Mouse (Mus musculus) E14TG2a.4 (cell line): ENCODE data around the gene Dhx34.

Experiments used
- H3K27me3 ChIP-seq: 2 replicates; pipeline ENCODE4 v1.6.1; 2014; ENCODE audit warnings: low read length, control low read depth; ENCODE audit not compliant: insufficient read depth
- H3K36me3 ChIP-seq: 2 replicates; pipeline ENCODE4 v1.6.1; 2014; ENCODE audit warnings: low read length, control low read depth; ENCODE audit not compliant: insufficient read depth
- H3K4me1 ChIP-seq: replicated peaks from 2 replicates; pipeline ENCODE4 v1.6.1; 2014; ENCODE audit warnings: low read depth, low read length, control low read depth
- H3K4me3 ChIP-seq: replicated peaks from 2 replicates; pipeline ENCODE4 v1.5.1; 2014; ENCODE audit warnings: mild to moderate bottlenecking, low read length
- H3K9me3 ChIP-seq: 2 replicates; pipeline ENCODE4 v1.6.1; 2014; ENCODE audit warnings: low read length, control low read depth
- CTCF ChIP-seq: conservative IDR thresholded peaks from 2 replicates; pipeline ENCODE4 v1.5.1; 2014; ENCODE audit warnings: low read length
- NANOG ChIP-seq: IDR thresholded peaks from 2 replicates; pipeline ENCODE4 v1.6.1; 2014; ENCODE audit warnings: borderline replicate concordance, low read length, mixed read lengths
- POU5F1 ChIP-seq: IDR thresholded peaks from 2 replicates; pipeline ENCODE4 v1.6.1; 2014; ENCODE audit warnings: low read length, borderline replicate concordance

Gene Dhx34

DNA sequence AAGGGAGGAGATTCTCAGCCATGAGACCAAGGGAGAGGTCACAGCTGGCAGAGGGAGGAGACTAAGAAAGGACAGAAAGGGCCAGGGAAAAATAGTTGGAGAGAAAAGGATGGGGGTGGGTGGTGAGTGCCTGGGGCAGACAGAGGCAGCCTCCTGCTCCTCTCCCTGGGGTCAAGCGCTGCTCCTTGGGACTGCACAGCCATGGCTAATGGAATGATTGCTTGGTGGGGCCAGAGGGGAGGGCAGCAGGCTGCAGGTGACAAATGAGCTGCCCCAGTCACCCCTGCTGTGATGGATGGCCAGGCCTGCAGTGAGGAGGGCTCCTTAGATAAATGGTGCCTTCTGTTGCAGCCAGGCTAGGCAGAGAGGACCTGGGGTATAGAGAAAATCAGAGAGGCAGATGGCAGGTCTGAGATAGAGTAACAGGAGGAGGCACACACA, 49.7 kb downstream of the Dhx34 start:
- no peaks in the 10 kb centered on the region for H3K36me3 ChIP-seq
- H3K27me3 ChIP-seq: peaks cover 70% of the 10 kb centered on the region
- no peak overlapping the region for H3K4me3 ChIP-seq
- TF ChIP-seq NANOG: no peak
- no peak for TF ChIP-seq POU5F1
- TF ChIP-seq CTCF: no peak
- peaks cover 21% of the 10 kb centered on the region for H3K4me1 ChIP-seq
- peaks cover 4% of the 10 kb centered on the region; the same call in 1 of the 2 replicates for H3K9me3 ChIP-seq

DNA sequence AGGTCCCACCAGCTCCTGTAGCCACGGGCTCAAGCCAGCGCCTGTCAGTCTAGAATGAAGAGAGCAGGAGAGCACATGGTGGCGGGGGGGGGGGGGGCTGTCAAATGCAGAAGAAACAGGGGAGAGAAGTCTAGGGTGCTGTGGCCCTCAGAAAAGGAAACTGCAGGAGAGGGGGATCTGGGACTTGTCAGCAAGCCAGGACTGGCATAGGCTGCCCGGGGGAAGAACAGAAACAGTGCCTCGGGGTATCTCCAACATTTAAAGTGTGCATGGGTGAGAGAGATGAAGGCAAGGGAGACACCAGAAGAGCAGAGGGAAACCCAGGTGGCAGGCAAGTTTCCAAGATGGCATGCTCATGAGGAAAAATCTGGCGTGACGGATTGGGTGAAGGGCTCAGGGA, 59.8 kb downstream of the Dhx34 start:
- no peaks in the 10 kb centered on the region for H3K36me3 ChIP-seq
- no peaks in the 10 kb centered on the region for H3K9me3 ChIP-seq
- H3K4me1 ChIP-seq: peaks cover 30% of the 10 kb centered on the region
- TF ChIP-seq CTCF: no peak
- TF ChIP-seq POU5F1: no peak
- no peak for TF ChIP-seq NANOG
- no peak overlapping the region for H3K4me3 ChIP-seq
- peaks cover 46% of the 10 kb centered on the region for H3K27me3 ChIP-seq

DNA sequence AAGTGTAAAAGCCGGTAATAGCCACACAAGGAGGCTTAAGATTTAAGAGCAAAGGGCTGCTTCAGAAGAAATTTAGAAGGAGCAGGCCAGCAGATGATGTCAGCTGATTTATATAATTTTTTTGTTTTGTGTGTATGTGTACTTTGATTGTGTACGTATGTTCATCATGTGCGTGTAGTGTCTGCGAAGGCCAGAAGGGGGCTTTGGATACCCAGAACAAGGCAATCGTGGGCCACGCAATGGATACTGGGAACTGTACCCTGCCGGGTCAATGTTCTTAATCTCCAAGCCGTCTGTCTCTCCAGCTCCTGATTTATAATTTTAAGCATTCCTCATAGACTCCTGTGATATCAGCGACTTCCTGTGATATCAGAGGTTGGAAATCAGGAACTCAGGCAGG, 60.5 kb downstream of the Dhx34 start:
- Histone ChIP-seq H3K4me1 (peaks cover 30% of the 10 kb centered on the region), H3K4me3 (no peak overlapping the region), H3K36me3 (no peaks in the 10 kb centered on the region), H3K27me3 (peaks cover 48% of the 10 kb centered on the region), H3K9me3 (no peaks in the 10 kb centered on the region)
- no peak for TF ChIP-seq POU5F1
- TF ChIP-seq CTCF: peak; percentile 40

DNA sequence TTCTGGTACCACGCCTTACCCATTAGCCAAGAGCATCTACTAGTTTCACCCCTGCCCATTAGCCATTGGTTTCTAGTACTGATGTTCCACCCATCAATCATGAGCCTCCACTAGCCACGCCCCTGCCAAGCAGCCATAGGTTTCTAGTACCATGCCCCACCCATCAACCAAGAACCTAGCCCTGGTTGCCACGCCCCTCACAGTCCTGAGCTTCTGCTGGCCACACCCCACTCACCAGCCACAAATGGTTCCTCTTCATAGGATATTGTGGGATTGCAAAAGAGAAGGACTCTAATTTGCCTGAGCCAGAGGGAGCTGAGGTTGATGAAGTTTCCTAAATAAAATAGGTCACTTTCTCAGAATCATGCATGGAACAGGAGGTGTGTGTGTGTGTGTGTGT, 61.1 kb downstream of the Dhx34 start:
- H3K4me1 ChIP-seq: peaks cover 30% of the 10 kb centered on the region
- H3K9me3 ChIP-seq: no peaks in the 10 kb centered on the region
- TF ChIP-seq NANOG: no peak
- no peak for TF ChIP-seq POU5F1
- no peak for TF ChIP-seq CTCF

DNA sequence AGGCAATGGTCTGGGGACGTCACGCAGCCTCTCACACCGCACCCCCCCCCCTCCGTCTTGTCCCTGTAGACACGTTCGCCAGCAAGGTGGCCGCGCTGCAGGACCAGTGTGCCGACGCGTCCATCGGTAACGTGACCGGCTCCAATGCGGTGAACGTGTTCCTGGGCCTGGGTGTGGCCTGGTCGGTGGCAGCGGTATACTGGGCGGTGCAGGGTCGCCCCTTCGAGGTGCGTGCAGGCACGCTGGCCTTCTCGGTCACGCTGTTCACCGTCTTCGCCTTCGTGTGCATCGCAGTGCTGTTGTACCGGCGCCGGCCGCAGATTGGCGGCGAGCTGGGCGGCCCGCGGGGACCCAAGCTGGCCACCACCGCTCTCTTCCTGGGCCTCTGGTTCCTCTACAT, 63.1 kb downstream of the Dhx34 start:
- Histone ChIP-seq H3K36me3 (no peaks in the 10 kb centered on the region), H3K4me1 (peaks cover 30% of the 10 kb centered on the region), H3K4me3 (peak overlapping the region; percentile 71), H3K9me3 (no peaks in the 10 kb centered on the region), H3K27me3 (peaks cover 37% of the 10 kb centered on the region)
- no peak for TF ChIP-seq NANOG
- no peak for TF ChIP-seq CTCF
- TF ChIP-seq POU5F1: no peak

More for the DNA sequence above, 61.1 kb downstream of the Dhx34 start:
- Histone ChIP-seq H3K36me3 (no peaks in the 10 kb centered on the region), H3K4me3 (no peak overlapping the region), H3K27me3 (peaks cover 48% of the 10 kb centered on the region)

DNA sequence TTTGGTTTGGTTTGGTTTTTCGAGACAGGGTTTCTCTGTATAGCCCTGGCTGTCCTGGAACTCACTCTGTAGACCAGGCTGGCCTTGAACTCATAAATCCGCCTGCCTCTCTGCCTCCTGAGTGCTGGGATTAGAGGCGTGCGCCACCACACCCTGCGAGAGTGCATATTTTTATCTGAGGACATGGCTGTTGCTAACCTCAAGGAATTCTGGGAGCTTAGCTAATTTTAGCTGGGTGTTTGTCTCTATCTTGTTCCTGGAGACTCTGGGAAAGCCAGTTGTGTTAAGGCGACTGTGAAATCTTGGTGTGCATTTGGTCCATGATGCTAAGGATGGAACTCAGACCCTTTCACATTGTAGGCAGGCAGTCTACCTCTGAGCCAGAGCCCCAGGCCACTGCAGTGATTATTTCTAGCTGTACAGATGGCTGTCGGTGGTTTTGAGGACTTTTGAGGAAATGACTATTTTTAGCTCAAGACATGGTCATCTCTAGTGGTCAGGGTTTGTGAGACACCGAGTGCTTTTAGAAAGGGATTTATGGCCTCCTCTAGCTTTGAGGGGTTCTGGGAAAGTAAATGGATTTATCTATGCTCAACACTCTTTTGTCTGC, 65.6 kb downstream of the Dhx34 start:
- no peak overlapping the region for H3K4me3 ChIP-seq
- no peaks in the 10 kb centered on the region for H3K36me3 ChIP-seq
- no peaks in the 10 kb centered on the region for H3K9me3 ChIP-seq
- H3K4me1 ChIP-seq: peaks cover 27% of the 10 kb centered on the region
- H3K27me3 ChIP-seq: peaks cover 31% of the 10 kb centered on the region
- TF ChIP-seq CTCF (no peak), NANOG (no peak), POU5F1 (no peak)

DNA sequence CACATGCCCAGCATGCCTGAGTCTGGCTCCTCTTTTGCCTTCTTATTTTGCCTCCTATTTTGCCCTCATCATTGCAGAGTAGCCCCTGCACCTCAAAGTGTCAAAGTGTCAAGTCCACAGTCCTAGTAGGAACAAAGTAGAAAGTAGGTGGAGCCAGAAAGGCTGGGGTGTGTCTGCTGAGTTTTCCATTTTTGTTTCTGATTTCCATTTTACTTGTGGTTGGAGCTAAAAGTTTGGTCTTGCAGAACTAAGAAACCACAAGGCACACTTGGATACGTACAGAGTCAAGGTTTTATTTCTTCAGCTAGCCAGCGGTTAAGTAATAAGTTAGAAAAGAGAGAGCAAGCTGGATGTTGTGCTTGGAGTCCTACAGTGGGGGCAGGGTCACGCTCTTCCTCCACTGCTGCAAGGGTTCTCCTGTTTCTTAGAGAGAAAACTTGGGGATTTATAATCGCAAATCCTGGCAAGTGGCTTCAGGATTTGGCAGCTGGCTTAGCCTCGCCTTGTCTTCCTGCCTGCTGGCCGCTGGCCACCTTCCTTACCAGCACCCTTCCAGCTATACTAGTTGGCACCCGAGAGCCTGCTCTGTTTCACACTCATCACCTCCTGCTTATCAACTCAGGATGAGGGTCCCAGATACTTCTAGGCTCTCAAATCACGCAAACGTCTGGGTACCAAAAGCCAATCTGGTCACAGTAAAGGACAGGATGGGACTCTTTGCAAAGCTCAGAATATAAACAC, 66.5 kb downstream of the Dhx34 start:
- no peak overlapping the region for H3K4me3 ChIP-seq
- H3K4me1 ChIP-seq: peaks cover 21% of the 10 kb centered on the region
- H3K27me3 ChIP-seq: peaks cover 31% of the 10 kb centered on the region
- TF ChIP-seq CTCF (no peak), NANOG (no peak), POU5F1 (no peak)
- no peaks in the 10 kb centered on the region for H3K36me3 ChIP-seq
- H3K9me3 ChIP-seq: no peaks in the 10 kb centered on the region

DNA sequence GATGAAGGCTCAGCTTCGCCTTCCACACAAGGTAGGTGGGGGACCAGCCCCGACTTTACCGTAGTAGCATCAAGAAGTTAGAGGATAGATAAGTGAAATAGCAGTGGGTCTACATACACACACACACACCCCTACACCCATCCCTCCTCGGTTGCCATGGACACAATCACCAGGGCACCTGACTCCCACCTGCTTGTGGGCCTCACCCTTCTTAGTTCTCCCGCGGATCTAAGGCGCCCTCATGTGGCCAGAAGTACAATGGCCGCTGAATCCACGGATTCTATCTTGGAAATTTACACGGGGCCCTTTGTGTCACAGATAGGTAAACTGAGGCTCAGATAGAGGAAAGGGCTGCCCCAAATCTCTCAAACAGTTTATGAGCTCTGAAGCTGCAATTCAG, 68.3 kb downstream of the Dhx34 start:
- H3K36me3 ChIP-seq: no peaks in the 10 kb centered on the region
- H3K4me1 ChIP-seq: peaks cover 15% of the 10 kb centered on the region
- peaks cover 17% of the 10 kb centered on the region for H3K27me3 ChIP-seq
- H3K4me3 ChIP-seq: no peak overlapping the region
- H3K9me3 ChIP-seq: no peaks in the 10 kb centered on the region
- no peak for TF ChIP-seq NANOG
- TF ChIP-seq CTCF: peak; percentile 84

DNA sequence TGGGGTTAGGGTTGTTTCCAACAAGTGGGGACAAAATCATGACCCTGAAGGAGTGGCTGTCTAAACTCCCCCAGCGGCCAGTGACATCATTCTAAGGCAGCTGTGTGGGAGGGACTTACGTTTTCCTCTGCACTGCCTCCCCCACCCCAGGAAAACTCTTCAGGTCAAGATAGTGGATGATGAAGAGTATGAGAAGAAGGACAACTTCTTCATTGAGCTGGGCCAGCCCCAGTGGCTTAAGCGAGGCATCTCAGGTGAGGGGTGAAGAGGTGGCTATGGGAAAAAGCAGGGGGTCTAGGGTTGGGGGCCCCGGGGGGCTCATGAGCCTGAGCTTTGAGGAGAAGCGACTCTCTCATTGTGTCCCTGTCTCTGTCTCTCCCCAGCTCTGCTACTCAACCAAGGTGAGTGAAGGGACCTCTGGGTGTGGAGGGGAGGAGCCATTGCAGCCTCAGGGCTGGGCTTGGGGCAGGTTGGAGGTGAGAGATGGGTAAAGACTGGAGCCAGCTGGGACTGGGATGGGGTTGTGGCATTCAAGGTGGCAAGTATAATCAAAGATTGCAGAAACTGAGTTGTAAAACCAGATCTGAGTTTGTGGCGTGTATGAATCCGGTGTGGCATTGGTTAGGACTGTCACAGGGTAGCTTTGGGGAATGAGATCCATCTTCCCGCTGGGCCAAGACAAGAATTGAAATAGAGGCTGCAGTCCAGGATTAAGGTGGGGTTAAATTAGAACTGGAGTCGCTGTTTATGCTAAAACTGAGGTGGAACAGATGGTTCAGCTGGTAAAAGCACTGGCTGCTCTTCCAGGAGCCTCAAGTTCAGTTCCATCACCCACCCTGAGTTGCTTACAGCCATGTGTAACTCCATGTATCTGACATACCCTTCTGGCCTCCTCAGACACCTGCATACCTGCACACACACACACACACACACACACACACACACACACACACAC, 71.4 kb downstream of the Dhx34 start:
- Histone ChIP-seq H3K36me3 (no peaks in the 10 kb centered on the region), H3K9me3 (no peaks in the 10 kb centered on the region), H3K4me1 (peaks cover 30% of the 10 kb centered on the region), H3K27me3 (peaks cover 24% of the 10 kb centered on the region), H3K4me3 (no peak overlapping the region)
- TF ChIP-seq CTCF (no peak), POU5F1 (no peak), NANOG (no peak)
